Mouse (Mus musculus): ENCODE results near the gene Mgat5b.

The Mgat5b gene

GRCm38 (mm10) chr11:116974341-116974740 lies 55.7 kb downstream of the Mgat5b start:
- no peak for DNase-seq (ENCODE audit: low read depth, low spot score)

GRCm38 (mm10) chr11:116980313-116980712 lies 61.6 kb downstream of the Mgat5b start:
- DNase-seq (ENCODE audit: low read depth, low spot score) = no peak

GRCm38 (mm10) chr11:116982543-116982942 lies 63.9 kb downstream of the Mgat5b start:
- no peak for DNase-seq (ENCODE audit: low read depth, low spot score)

GRCm38 (mm10) chr11:116985504-116986385 lies 67.1 kb downstream of the Mgat5b start:
- no peak for DNase-seq (ENCODE audit: low read depth, low spot score)

- no peak for DNase-seq (ENCODE audit: low read depth, low spot score)
Observed at GRCm38 (mm10) chr11:116988131-116988530, 69.5 kb downstream of the Mgat5b start.

- no peak for DNase-seq (ENCODE audit: low read depth, low spot score)
Observed at GRCm38 (mm10) chr11:116990231-116990630, 71.6 kb downstream of the Mgat5b start.

- no peak for DNase-seq (ENCODE audit: low read depth, low spot score)
Observed at GRCm38 (mm10) chr11:116991410-116991809, 72.7 kb downstream of the Mgat5b start.

GRCm38 (mm10) chr11:116991964-116992363 lies 73.3 kb downstream of the Mgat5b start:
- no peak for DNase-seq (ENCODE audit: low read depth, low spot score)

GRCm38 (mm10) chr11:116994095-116994582 lies 75.5 kb downstream of the Mgat5b start:
- DNase-seq (ENCODE audit: low read depth, low spot score) = peak; percentile 34

- no peak for DNase-seq (ENCODE audit: low read depth, low spot score)
Observed at GRCm38 (mm10) chr11:116996976-116997375, 78.3 kb downstream of the Mgat5b start.

GRCm38 (mm10) chr11:116998935-116999334 lies 80.3 kb downstream of the Mgat5b start:
- no peak for DNase-seq (ENCODE audit: low read depth, low spot score)

GRCm38 (mm10) chr11:117000219-117000618 lies 81.6 kb downstream of the Mgat5b start:
- DNase-seq (ENCODE audit: low read depth, low spot score) = no peak

GRCm38 (mm10) chr11:117001789-117002188 lies 83.1 kb downstream of the Mgat5b start:
- DNase-seq (ENCODE audit: low read depth, low spot score) = no peak

- DNase-seq (ENCODE audit: low read depth, low spot score) = no peak
Observed at GRCm38 (mm10) chr11:117003503-117003902, 84.8 kb downstream of the Mgat5b start.

GRCm38 (mm10) chr11:117004277-117004676 lies 85.6 kb downstream of the Mgat5b start:
- DNase-seq (ENCODE audit: low read depth, low spot score) = no peak

- no peak for DNase-seq (ENCODE audit: low read depth, low spot score)
Observed at GRCm38 (mm10) chr11:117017462-117017861, 98.8 kb downstream of the Mgat5b start.

- peak; percentile 67 for DNase-seq (ENCODE audit: low read depth, low spot score)
Observed at GRCm38 (mm10) chr11:117018410-117018809, 99.7 kb downstream of the Mgat5b start.

GRCm38 (mm10) chr11:117021026-117021425 lies 102.4 kb downstream of the Mgat5b start:
- no peak for DNase-seq (ENCODE audit: low read depth, low spot score)

- no peak for DNase-seq (ENCODE audit: low read depth, low spot score)
Observed at GRCm38 (mm10) chr11:117023537-117023936, 104.9 kb downstream of the Mgat5b start.

GRCm38 (mm10) chr11:117027681-117028080 lies 109.0 kb downstream of the Mgat5b start:
- DNase-seq (ENCODE audit: low read depth, low spot score) = no peak

GRCm38 (mm10) chr11:117028861-117029568 lies 110.4 kb downstream of the Mgat5b start:
- DNase-seq (ENCODE audit: low read depth, low spot score) = no peak

- no peak for DNase-seq (ENCODE audit: low read depth, low spot score)
Observed at GRCm38 (mm10) chr11:117029569-117029955, 110.9 kb downstream of the Mgat5b start.

- DNase-seq (ENCODE audit: low read depth, low spot score) = no peak
Observed at GRCm38 (mm10) chr11:117030018-117030417, 111.4 kb downstream of the Mgat5b start.

All from retina, adult 2 months (tissue).